Mouse (Mus musculus): ENCODE measurements around the gene Gm14435. TPM values are rescaled to one million over a fixed set of nuclear protein-coding genes. Genes with fewer than 3 reads are reported as not detected.
"Not testable (repeated sequence)": the region's sequence is repeated elsewhere in the genome, so short reads cannot be mapped to it uniquely, and the experiment has no call there.

Gene Gm14435
- 10.0 and 10.6 TPM in 2 replicates for polyA plus RNA-seq (2015; fragmentation: Nextera tagmentation; extraction: Ambion mirVana)

DNA sequence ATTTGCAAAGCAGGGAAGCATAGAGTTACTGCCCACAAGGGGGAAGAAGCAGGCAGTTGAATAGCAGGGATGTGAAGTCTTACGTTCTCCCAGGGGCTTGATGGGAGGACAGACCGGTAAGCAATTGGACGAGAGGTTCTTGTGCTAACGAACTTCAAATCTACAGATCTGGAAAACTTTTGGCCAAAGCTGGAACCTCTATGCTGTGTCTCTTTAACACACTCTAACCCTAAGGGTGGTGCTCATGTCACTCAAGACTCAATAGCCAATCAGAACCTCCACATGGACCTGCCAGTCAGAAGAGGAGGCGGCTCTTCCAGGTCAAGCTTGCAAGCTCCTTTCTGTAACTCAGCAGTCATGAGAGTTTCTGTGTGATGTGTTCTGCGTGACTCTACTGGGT, at the start of gene Gm14435:
Gm14435 (plus strand) TSS at position 301 of the 400 bp plus-strand sequence.
- H3K36me3 ChIP-seq (ENCODE audit: control insufficient read depth, insufficient read depth); H3K27ac ChIP-seq (ENCODE audit: low read length); H3K27me3 ChIP-seq (ENCODE audit: control insufficient read depth, insufficient read depth, low read length); H3K4me1 ChIP-seq (ENCODE audit: control insufficient read depth, insufficient read depth, low read length); H3K9me3 ChIP-seq (replicated peaks; ENCODE audit: control insufficient read depth, low read length); ATAC-seq (replicated peaks; ENCODE audit: extremely low read depth, insufficient read depth, low FRiP score); H3K4me3 ChIP-seq (ENCODE audit: low read length); H3K9ac ChIP-seq (ENCODE audit: low read length); H3K4me2 ChIP-seq (ENCODE audit: low read depth, low read length): not testable (repeated sequence)
- WGBS, result no CpG with 5 or more reads among the region's 6 CpGs

Other genes with a start within 250 kb of the Gm14435 start
- 3.5 and 4.1 TPM in 2 replicates for gene 2210418O10Rik, start 197.0 kb upstream of the Gm14435 start, polyA plus RNA-seq (2015; fragmentation: Nextera tagmentation; extraction: Ambion mirVana)
- not detected in 2 replicates for gene Gm11009, start 104.1 kb upstream of the Gm14435 start, polyA plus RNA-seq (2015; fragmentation: Nextera tagmentation; extraction: Ambion mirVana)
- gene Gm14434, start 63.2 kb downstream of the Gm14435 start, polyA plus RNA-seq (2015; fragmentation: Nextera tagmentation; extraction: Ambion mirVana), result 2.4 TPM in 1 of 2 replicates, not detected in the other
- gene Zfp967, start 97.5 kb downstream of the Gm14435 start, polyA plus RNA-seq (2015; fragmentation: Nextera tagmentation; extraction: Ambion mirVana), result not detected in 2 replicates
- gene Gm14308, start 212.8 kb downstream of the Gm14435 start, polyA plus RNA-seq (2015; fragmentation: Nextera tagmentation; extraction: Ambion mirVana), result 8.2 and 10.5 TPM in 2 replicates
- 2.0 and 9.5 TPM in 2 replicates for gene Zfp973, start 246.9 kb downstream of the Gm14435 start, polyA plus RNA-seq (2015; fragmentation: Nextera tagmentation; extraction: Ambion mirVana)

Data from heart, embryonic 16.5 days (tissue).